Mouse (Mus musculus) retina, postnatal 7 days (tissue): ENCODE data around the gene Bhlhe41.

Experiments
- DNase-seq: peaks from one replicate; pipeline ENCODE4 v3.0.0-alpha.2; 2012; ENCODE audit warnings: low read depth, low spot score

The Bhlhe41 gene

DNA sequence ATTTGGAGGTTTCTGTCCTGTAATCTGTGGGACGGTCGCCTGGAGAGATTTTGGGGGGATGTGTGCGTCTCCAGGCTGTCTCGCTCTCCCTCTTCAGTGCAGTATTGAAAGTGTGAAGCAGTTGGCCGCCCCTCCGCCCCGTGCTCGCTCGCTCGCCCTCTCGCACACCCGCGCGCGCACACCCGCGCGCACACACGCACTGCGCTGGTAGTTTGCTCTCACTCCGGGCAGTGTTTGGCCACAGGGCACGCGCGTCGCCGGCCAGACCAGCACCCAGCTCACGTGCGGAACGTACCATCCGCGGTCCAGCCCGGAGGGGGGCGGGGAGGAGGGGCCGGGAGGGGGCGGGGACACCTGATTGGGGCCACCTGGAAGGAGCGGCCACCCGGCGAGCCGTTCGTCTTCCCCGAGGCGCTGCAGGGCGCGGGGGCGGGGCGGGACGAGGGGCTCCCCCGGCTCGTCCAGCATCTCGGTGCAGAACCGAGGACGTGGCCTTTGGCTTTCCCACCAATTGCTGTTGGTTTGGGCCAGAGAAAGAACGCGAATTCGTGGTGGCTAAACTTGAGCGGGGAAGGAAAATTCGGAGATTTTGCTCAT, at the start of gene Bhlhe41:
Bhlhe41 (minus strand) TSS at position 270 of the 597 bp plus-strand sequence.
- DNase-seq: peak; percentile 78

DNA sequence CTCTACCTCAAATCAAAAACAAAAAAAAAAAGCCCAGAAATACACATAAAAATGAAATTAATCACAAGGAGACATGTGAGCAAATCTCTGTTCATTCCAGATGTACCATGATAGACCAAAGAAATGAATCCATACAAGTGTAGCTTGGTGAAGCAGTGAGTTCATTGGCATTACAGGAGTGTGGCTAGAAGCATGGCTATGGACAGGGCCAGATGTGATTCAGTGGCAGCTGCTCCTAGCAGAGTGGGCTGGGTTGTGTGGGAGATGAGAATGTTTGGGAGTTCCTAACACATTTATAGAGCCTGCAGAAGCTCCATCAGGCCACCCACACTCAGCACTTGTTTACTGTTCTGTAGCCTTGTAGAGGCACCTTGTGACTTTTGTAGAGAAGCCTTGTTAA, 46.9 kb upstream of the Bhlhe41 start:
- no peak for DNase-seq

DNA sequence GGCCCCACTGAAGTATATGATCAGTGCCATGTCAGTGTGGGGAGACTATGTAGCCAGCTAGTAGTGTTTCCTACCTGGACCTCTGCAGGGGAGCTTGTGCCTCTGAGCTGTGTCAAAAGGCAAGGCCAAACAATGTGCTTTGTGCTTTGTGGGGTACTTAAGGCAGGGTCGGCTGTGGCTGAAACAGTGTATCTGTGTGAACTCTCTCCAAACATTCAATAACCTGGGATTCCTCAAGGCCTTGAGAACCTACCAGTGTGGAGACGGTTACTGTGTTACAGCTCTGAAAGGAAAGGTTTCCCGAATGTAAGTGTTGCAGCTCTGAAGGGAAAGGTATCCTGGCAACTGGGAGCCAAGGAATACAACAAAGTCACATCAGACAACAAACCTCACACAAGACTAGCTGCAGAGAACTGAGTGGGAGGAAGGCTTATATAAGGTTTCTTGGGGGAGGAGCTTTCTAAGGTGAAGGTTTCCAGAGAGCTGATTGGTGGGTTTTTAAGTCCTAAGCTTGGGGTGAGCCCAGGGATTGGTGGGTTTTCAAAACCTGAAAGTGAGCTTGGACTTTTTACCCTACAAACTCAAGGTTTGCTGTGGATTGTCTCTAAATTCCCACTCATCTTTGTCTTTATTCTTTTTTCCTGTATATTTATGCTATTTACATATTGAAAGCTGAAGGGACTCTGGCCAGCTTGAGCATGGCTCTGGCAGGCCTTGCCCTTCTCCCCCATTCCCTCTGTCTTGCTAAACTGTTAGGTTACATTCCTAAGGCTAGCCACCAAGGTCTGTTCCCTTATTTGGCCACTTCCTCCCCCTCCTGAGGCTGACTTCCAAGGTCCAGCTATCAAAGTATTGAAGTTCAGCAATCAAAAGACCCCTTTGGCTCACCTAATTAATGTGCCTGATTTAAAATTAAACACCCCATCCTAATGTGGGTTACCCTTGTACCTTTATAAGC, 45.4 kb upstream of the Bhlhe41 start:
- DNase-seq: no peak

DNA sequence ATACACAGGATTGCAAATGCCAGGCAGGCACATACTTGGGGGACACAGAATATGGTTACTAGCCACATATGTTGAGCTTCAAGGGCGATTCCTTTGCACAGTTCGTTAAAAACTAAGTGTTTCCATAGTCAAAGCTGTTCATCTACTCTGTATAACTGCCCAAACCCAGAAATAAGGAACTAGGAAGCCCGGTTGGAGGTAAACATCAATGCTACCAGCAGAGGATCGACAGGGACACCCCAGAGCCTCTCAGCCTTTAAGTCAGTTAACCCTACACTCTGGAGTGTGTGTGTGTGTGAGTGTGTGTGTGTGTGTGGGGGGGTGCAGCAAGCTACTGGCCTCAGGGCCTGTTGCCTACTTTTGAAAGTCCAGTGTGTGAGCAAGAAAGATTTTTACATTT, 44.6 kb upstream of the Bhlhe41 start:
- DNase-seq: no peak

DNA sequence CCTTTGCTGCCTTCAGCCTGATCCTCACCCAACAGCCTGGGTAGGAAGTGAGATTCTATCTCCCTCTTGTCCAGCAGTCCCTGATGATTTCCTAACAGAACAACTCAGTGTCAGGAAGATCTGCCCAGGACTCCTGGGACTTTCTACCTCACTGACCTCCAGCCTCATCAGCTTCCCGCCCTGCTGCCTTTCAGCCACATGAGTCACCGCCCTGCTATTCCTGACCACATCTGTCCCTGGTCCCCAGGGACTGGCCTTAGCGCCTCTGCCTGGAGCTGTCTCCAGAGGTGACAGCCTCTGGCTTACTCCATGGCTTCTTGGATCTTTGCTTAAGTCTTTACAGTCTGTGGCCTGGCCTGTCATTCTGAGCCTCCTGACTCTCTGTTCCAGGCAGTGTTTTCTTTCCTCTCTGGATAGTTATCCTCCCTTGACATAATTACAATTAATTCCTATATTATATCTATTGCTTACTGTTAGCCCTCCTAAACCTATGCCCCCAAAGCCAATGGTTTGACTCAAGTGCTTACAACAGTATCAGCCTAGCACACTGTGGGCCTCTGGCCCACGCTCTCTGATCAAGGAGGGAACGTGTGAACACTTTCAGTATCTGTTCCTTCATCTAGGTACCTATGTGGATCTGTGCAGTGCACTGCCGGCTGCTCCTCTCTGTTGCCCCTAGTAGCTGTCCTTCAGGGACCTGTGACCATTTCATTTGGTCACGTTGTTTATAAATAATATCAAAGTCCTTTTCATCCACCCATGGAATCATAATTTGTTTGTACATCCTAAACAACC, 40.9 kb upstream of the Bhlhe41 start:
- DNase-seq: no peak

DNA sequence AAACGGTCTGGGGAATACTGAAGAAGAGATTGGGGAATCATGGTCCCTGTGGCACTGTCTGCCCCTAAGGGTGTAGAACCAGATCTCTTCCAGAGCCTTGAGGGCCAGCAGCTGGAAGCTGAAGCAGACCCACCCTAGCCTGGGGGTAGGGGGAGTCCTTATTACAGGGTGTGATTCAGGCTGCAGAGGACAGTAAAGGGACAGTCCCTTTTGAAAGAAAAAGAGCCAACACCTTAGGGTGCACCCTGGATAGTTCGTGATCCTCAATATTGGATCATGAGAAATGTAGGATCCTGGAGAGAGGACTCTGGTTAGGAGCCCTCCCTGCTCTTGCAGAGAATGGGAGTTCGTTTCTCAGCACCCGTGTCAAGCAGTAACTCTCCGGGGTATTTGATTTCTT, 39.3 kb upstream of the Bhlhe41 start:
- DNase-seq: no peak

DNA sequence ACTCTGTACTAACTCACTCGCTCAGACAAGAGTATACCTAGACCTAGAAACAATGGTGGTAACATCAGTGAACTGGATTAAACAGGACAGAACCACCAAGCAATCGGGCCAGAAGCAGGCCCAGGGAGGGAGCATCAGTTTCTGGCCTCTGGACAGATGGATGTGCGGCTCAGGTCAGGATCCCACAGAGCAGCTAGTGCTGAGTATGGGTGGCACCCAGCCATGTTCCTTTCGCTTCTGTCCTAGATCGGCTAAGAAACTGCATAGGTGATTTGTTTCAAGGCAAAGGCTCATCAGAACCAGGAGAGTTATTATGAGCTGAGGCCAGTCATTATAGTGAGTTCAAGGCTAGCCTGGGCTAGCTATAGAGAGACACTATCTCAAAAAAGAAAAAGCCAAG, 38.8 kb upstream of the Bhlhe41 start:
- no peak for DNase-seq

DNA sequence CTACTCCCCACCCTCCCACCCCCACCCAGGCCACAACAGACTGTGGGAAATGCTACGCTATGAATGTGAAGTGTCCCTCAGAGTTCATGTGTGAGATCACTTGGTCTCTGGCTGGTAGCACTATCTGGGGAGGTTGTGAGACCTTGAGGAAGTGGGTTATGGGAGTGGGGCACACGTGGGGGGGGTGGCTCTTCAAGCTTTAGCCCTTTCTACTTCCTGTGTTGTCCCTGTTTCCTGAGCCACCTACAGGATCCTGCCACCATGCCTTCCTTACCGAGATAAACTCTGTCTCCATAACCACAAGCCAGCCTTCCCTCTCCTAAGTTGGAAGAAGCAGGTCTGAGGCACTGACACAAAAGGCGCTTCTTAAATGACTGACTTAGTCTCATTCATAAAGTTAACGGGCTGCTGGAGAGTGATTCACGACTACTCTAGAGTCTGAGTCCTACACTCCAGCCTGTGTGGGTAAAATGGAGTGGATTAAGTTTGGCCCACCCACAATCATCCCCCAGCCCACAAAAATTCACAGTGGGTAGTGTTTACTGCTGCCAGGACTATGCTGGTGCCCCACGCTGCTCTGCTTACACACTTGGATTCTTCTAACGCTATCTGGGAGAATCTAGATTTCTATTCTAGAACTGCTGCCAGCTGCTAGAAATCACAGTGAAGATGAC, 29.4 kb upstream of the Bhlhe41 start:
- no peak for DNase-seq

DNA sequence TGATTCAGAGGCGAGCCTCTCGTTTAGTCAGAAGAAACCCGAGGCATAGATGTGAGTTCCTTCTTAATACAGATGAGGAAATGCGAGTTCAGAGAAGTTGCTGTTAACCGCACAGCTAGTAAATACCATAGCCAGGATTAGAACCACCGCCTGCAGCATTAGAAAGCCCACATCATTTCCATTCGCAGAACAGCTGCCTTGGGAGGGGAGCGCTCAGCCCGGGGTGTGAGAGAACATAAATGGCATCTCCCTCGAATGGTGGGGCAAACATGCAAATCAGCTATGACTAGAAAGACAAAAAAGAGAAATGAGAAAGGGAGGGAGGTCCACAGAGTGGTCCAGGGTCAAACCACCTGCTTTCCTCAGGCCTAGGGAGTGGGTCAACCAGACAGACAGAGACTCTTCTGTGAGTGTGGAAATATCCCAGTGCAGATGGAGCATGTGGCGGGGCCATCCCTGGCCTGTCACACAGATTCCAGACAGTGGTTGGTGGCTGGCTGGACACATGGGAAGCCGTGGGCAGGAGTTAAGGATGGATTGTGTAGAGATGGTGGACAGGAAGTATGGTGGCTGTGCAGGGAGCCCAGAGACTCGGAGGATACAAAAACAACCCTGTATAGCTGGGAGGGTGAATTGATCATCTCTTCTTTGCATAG, 28.1 kb upstream of the Bhlhe41 start:
- DNase-seq: no peak

DNA sequence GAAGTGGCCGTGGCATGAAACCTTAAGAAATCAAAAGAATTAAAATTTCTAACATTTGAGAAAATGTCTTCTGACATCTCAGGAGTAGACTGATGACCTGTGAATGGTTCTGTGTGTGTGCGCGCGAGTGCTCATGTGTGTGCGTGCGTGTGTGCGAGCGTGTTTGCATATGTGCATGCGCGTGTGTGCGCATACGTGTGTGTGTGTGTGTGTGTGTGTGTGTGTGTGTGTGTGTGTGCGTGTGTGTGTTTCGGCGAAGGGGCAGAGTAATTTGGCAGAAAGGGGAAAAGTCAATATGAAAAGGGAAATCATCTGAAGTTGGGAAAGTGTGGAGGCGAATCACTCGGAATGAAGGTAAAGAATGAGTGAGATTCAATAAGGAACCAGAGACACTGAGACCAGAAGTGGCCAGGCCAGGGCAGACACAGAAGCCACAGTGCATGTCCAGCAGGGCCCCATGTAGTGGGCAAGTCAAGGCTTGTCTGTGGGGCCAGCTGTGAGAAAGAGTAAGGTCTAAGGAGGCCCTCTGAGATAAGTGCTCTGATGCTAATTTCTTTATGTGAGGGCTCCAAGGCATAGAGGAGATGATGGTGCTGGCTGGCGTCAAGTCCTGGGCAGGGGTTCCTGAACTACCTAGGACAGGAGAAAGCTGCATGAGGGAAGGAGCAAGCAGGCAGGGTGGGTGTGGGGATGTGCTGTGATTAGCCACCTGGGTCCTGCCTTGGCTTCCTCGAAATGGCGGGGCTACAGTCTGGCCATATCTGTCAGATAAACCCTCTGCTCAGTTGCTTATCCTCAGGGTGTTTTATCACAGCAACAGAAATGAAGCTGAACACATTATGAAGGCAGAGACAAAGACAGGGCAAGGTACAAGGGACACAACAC, 27.3 kb upstream of the Bhlhe41 start:
- DNase-seq: no peak

DNA sequence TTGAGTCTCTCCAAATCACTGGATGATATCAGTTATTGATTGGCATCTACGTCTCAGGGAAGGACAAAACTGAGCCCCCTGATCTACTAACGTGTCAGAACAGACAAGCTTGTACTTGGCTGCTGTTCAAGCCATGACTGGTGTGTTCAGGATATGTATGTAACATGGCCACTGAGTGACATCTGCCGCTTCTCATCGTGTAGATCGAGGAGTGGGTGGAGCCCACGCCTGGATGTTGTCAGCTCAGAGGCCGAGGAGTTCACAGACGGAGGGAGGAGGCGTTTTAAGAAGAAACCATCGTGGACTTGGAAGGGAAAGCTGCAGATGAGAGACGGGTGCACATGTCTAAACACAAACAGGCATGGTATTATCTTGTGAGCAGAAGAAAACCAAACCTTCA, 26.6 kb upstream of the Bhlhe41 start:
- DNase-seq: no peak

DNA sequence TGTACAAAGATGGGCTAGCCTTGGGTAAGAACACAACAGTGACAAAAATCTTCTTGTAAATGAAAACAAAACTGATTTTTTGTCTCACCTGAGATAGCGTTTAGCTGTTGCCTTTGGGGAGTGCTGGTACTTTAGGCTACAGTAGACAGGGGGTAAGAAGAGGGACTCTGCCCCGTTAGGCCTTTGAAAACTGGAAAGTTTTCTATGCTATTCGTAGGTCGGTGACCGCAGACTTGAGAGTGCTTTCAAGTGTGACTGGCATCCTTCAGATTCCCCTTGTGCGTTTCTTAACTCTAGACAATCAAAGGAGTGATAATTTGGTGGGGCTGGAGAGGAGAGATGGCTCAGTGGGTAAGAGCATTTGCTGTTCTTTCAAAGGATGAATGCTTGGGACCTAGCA, 22.4 kb upstream of the Bhlhe41 start:
- no peak for DNase-seq

DNA sequence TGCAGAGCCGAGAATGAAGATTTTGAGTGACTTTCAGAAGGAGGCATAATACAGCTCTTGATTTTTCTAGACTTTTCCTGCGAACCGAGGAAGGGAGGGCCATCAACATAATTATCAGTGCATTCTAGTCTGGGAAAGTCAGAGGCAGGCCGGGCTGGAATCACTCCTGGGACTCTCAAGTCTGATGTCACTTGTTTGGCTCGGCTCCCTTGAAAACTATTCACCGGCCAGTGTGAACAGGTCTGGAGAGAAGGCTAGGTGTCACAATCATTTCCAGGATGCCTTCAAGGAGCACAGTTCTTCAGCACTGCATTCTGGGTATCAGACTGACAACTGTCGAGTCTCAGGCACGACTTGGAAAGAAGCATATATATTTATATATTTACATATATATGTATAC, 20.9 kb upstream of the Bhlhe41 start:
- no peak for DNase-seq

DNA sequence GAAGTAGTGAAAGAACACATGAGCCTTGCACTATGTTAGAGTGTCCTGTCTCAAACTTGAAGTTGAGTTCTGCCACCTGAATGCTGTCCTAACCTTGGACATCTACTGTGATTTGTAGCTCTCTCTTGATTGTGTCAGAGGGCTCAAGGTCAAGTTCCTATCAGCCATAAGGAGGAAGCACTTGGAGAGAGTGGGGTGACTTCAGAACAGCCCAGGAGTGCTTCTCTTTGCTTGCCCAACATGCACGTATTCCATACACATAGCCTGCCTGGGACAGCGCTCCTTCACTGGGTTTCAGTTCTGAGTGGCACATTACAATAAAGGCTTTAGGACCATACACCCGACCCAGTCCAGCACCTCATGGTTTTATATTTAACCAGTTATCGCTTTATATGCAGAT, 19.7 kb upstream of the Bhlhe41 start:
- no peak for DNase-seq

DNA sequence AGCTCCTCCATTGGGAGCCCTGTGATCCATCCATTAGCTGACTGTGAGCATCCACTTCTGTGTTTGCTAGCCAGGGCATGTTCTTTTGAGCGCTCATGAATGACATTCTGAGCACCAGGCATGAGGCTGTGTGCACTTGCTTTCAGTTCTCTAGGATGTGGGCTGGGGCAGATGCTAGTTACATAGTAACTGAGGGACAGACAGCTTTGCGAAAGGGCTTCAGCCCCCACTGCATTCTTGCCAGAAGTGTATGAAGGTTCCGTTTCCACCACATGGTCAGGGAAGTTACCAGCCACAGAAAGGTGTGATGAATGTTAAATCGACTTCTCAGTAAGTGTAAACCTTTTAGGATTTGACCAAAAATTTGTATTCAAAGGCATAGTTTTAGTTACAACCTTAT, 18.3 kb upstream of the Bhlhe41 start:
- DNase-seq: no peak

DNA sequence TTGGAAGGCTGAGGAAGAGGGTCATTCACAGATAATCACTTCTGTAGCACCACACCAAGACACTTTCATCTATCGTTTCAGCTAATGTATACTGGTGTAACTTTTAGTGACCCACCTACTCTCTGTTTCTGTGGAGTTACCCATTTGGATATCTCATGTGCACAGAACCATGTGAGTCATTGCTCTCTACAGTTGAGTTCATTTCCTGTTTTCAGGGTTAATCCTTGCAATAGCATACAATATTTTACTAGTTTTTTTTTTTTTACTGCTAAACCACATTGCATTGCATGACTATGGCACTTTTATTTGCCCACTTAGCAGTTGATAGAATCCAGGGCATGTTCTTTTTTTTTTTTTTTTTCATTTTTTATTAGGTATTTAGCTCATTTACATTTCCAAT, 17.7 kb upstream of the Bhlhe41 start:
- DNase-seq: no peak

DNA sequence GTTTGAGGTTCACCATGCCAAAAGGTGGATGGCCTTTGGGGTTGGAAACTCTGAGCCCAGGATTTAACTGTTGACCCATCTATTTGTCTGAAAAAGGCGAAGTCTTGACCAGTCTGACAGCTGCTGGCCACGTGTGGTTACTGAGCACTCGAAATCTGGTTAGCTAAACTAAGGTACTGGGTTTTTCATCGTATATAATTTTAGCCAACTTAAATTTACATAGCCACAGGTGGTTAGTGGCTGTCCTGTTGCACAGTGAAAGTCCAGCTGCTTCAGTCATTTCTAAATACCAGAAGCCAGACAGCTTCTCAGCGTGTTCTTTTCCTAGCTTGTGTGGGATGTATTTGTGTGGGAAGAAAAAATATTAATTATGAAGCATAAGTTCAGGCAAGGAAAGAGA, 15.3 kb upstream of the Bhlhe41 start:
- no peak for DNase-seq

DNA sequence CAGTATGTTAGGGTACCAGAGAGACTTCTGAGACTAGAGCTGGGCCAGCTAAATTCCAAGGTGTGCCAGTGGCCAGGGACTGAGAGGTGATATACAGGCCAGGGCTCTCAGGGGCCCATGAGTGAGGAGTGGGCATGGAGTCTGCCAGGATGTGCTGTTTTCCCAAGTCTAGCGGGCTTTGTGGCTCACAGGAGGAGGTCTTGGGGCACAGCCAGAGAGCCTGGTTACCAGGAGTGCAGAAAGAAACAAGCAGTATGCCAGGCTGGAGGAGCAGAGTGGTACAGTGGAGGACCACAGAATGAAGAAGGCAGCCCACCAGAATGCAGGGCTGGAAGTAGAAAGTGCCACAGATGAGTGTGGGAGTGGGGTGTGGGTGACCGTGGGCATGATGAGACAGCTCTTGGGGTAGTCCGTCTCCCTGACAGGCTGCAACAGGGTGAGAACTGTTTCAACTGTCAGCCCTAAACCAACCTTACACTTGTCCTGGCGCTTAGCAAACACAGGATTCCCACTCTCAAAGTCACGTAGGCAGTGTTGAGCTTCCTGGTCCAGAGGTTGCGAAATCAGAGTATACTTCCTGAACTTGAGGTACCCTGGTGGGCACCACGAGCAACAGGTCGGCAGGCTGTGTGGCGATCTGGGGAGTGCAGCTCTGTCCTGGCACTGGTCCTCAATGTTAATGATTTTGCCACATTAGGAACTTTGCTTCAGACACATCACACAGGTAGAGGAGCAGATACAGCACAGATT, 11.8 kb upstream of the Bhlhe41 start:
- DNase-seq: no peak

DNA sequence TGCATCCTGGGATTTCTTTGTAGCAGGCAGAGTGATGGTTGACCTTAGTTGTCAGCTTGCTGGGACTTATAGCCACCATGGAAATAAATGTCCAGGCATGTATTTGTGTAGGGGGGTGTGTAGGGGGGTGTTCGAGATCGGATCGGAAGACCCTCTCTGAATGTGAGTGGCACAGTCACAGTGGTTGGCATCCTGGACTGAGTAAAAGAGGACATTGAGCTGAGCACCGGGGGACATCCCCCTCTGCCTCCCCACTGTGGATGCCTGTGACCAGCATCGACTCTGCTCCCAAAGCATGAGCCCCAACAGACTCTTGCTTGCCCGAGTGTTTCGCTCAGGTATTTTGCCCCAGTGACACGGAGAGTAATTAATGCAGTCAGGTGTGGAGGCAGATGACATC, 8.0 kb upstream of the Bhlhe41 start:
- no peak for DNase-seq

DNA sequence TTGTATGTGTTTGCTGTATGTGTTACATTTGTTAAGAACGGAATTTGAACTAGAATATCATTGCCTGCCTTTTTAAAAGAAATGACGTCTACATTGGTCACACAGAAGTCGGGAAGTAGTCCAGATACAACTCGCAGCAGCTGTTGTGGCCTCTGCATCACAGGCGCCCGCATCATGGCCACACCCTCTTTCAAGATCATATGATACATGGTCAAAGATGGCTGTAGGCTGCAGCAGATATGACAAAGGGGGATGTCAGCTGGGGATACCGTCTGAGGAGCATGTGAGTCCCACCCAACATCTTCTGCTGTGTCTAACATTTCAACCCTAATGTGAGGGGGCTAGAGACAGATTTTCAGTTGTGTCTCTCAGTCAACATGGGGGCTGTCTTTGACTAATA, 6.7 kb upstream of the Bhlhe41 start:
- no peak for DNase-seq
